Mouse (Mus musculus) spleen, embryonic (tissue): ENCODE measurements around the gene Phc2.

Source experiments
- CTCF ChIA-PET: fragments of 350-600 bp; sonication (Branson Sonifier 250); formaldehyde crosslinking; loops from one replicate; lab custom pipeline; 2022; lab: Charles Lee

The Phc2 gene

GRCm38 (mm10) chr4:128715241-128716204 is 61.0 kb downstream of the Phc2 start:
- CTCF ChIA-PET, result no interaction called here

- CTCF ChIA-PET, result no interaction called here
Observed at GRCm38 (mm10) chr4:128716279-128716678, 61.8 kb downstream of the Phc2 start.

- CTCF ChIA-PET, result no interaction called here
Observed at GRCm38 (mm10) chr4:128716731-128717130, 62.2 kb downstream of the Phc2 start.

- CTCF ChIA-PET, result interaction anchor here (0.7 kb wide), 1 partner anchor 10 kb away, joined by 3 read pairs; no protein-coding TSS in a partner anchor
Observed at GRCm38 (mm10) chr4:128720110-128720509, 65.6 kb downstream of the Phc2 start.

GRCm38 (mm10) chr4:128721061-128721648 is 66.7 kb downstream of the Phc2 start:
- CTCF ChIA-PET, result interaction anchor here (0.5 to 0.7 kb wide), 2 partner anchors 11 to 19 kb away, joined by 3 to 4 read pairs; no protein-coding TSS in a partner anchor

GRCm38 (mm10) chr4:128721761-128722160 is 67.3 kb downstream of the Phc2 start:
- CTCF ChIA-PET, result no interaction called here

GRCm38 (mm10) chr4:128722932-128723331 is 68.4 kb downstream of the Phc2 start:
- CTCF ChIA-PET, result no interaction called here

GRCm38 (mm10) chr4:128723431-128723830 is 68.9 kb downstream of the Phc2 start:
- CTCF ChIA-PET, result no interaction called here

- CTCF ChIA-PET, result no interaction called here
Observed at GRCm38 (mm10) chr4:128724059-128724458, 69.6 kb downstream of the Phc2 start.

DNA sequence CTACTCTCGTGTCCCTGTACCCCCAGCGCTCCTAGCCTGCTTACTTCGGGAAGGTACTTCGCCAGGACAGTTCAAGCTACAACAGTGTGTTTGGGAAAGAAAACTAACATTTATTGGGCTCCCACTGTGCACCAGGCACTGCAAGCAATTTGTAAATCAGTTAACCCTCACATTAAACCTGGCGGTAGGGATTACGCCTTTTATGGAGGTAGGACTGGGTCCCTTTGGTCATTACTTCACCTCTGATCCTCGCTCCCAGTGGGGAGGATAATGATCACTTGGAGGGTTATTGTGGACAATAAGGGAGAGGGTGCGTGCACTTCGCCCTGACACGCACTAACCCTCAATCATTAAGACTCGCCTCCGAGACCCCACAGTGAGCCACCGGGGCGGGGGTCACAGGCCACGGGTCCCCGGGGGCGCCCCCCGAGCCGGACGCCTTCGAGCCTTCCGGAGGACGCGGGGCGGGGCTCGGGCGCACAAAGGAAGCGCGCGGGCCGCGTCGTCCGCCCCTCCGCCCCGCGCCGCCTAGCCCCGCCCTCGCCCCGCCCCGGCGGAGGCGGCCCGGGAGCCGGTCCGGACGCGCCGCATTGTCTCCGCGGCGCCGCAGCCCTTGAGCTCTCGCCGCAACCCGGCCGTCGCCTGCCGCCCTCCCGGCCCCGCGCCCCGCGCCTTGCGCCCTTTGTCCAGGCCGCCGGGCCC is 72.7 kb downstream of the Phc2 start:
- CTCF ChIA-PET, result interaction anchor here (1.2 kb wide), 1 partner anchor 9 kb away, joined by 3 read pairs; no protein-coding TSS in a partner anchor

DNA sequence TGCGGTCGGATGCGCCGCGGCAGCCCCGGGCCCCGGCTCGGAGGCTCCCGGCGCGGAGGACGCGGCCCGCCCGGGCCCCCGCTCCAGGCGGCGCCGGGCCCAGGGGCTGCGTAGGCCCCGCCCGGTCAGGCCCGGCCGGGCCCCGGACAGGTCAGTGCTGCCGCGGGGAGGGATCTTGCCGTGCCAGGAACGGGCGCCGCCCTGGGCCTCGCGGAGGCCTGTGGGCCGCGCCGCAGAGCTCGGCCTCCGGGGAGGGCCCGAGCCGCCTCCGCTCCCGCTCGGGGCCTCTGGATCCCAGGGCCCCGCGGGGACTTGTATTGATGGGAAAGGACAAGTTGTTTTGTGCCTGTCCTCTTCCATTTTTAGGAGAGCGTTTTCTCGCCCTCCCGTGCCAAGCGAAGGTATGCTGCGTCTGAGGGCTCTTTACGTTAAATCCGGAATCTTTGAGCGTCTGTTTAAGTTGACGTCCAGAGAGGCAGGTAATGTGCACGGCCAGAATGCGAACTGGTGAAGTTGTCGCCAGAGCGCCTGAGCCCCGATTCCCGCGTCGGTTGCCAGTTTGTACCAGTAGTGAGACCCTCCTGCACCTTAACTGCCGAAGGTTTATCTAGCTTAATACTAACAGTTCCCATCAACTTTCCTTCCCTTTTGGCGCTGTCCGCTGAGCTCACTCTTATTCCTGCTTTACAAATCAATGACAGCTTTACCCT is 73.4 kb downstream of the Phc2 start:
- CTCF ChIA-PET, result interaction anchor here (0.6 to 1.2 kb wide), 2 partner anchors 8 to 11 kb away, joined by 3 read pairs; no protein-coding TSS in a partner anchor

- CTCF ChIA-PET, result interaction anchor here (0.6 kb wide), 1 partner anchor 10 kb away, joined by 3 read pairs; no protein-coding TSS in a partner anchor
Observed at GRCm38 (mm10) chr4:128728431-128728851, 73.9 kb downstream of the Phc2 start.

GRCm38 (mm10) chr4:128729033-128729708 is 74.7 kb downstream of the Phc2 start:
- CTCF ChIA-PET, result no interaction called here

- CTCF ChIA-PET, result no interaction called here
Observed at GRCm38 (mm10) chr4:128729709-128730037, 75.2 kb downstream of the Phc2 start.

DNA sequence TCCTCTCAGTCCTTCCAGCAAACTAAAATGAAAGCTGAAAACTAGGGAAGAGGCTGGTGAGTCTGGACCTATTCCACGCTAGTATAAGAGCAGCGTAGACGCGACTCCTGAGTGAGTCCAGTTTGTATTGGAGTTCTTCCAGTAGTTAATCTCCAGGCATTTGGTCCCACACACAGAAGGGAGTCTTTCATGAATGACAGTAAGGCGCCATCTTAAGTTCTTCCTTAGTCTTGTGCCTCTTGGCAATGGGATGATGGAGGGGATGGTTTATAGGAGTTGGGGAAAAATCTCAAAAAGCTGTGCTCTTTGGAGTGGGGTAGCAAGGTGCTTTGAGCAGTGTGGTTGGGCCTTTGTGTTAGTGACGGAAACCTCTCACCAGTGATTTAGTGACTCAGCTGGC is 75.8 kb downstream of the Phc2 start:
- CTCF ChIA-PET, result no interaction called here

DNA sequence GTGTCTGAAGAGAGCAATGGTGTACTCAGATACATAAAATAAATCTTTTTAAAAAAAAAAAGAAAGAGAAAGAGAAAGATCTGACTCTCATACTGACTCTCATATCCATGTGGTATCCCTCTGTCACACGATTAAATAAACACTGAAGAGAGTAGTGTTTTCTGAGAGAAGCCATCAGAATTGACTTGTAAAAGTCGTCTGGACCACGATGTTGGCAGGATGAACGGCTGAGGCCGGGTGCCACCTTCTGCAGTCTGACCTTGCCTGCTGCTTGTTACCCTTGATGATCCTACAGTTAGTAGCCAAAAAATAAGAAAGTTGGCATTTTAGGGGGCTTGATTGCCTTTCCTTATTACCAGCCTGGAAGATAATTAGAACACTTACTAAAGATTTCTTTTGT is 78.3 kb downstream of the Phc2 start:
- CTCF ChIA-PET, result no interaction called here

- CTCF ChIA-PET, result interaction anchor here (0.6 kb wide), 1 partner anchor 71 kb away, joined by 10 read pairs; no protein-coding TSS in a partner anchor
Observed at GRCm38 (mm10) chr4:128733496-128733895, 79.0 kb downstream of the Phc2 start.

- CTCF ChIA-PET, result interaction anchor here (0.5 kb wide), 1 partner anchor 343 kb away, joined by 4 read pairs; no protein-coding TSS in a partner anchor
Observed at GRCm38 (mm10) chr4:128734217-128734616, 79.7 kb downstream of the Phc2 start.

GRCm38 (mm10) chr4:128734721-128735671 is 80.5 kb downstream of the Phc2 start:
- CTCF ChIA-PET, result interaction anchor here (0.5 to 1.3 kb wide), 3 partner anchors 8 to 342 kb away, joined by 3 to 4 read pairs (median 3); no protein-coding TSS in a partner anchor
